Mouse (Mus musculus): ENCODE data around the gene Mms19. TPM values are rescaled to one million over a fixed set of nuclear protein-coding genes. Genes with fewer than 3 reads are reported as not detected.

Gene Mms19
- polyA plus RNA-seq, 1 experiment from 2014 or later, result 37.1 TPM

DNA sequence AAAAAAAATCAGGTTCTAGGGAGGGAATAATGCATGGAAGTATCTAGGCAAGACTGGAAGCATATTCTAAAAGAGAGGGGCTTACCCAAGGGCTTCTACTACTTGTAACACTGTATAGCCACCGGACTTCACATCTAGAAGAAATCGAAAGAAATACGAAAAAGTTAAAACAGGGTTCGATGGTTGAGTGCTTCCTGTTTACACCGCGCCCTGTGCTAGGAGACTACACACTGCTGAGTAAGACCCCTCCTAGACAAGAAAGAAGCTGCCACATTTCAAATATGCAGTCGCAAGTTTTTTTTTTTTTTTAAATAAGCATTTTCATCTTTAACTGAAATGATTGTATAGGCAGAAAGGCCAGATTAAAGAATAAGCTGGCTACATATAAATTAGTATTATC lies 11.3 kb downstream of the Mms19 start:
- H3K27me3 ChIP-seq, result no peaks in the 10 kb centered on the region
- H3K9me3 ChIP-seq, result no peaks in the 10 kb centered on the region
- H3K4me1 ChIP-seq (replicated peaks), result peaks cover 17% of the 10 kb centered on the region
- ATAC-seq (ENCODE audit: low read depth), result no peak
- H3K36me3 ChIP-seq, result peaks cover 46% of the 10 kb centered on the region
- H3K4me3 ChIP-seq, result no peak overlapping the region
- no peak overlapping the region for H3K9ac ChIP-seq
- H3K4me2 ChIP-seq, result no peak overlapping the region
- no peak overlapping the region for H3K27ac ChIP-seq (replicated peaks)
- 92% methylated on average over 7 of the region's 7 CpGs for WGBS

DNA sequence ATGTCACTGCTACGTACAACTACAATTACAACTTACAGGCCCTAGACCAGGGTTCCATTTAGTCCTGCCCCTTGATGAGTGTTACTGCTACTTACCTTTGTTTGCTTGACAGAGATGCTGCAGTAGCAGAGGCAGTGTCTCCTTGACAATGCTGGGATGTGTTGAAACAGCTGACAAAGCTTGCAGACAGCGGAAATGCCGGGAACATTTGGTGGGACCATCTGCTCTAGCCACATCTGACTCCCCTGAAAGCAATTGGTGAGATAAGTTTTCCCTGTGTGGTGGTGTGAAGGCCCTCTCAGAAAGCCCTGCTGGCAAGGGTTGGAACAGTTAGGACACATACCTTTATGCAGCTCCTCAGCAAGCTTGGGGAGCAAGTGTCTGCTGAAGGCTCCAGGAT lies 27.4 kb downstream of the Mms19 start:
- 93% methylated on average over 3 of the region's 3 CpGs for WGBS
- no peaks in the 10 kb centered on the region for H3K4me1 ChIP-seq (replicated peaks)
- peaks cover 99% of the 10 kb centered on the region for H3K36me3 ChIP-seq
- H3K4me2 ChIP-seq, result no peak overlapping the region
- H3K4me3 ChIP-seq, result no peak overlapping the region
- no peak overlapping the region for H3K27ac ChIP-seq (replicated peaks)
- no peak overlapping the region for H3K9ac ChIP-seq
- H3K27me3 ChIP-seq, result no peaks in the 10 kb centered on the region
- no peak for ATAC-seq (ENCODE audit: low read depth)
- H3K9me3 ChIP-seq, result no peaks in the 10 kb centered on the region

GRCm38 (mm10) chr19:41952287-41952686 lies 28.7 kb downstream of the Mms19 start:
- H3K4me3 ChIP-seq, result no peak overlapping the region
- H3K27me3 ChIP-seq, result no peaks in the 10 kb centered on the region
- H3K4me2 ChIP-seq, result no peak overlapping the region
- WGBS, result 80% methylated on average over 4 of the region's 4 CpGs
- H3K27ac ChIP-seq (replicated peaks), result no peak overlapping the region
- H3K4me1 ChIP-seq (replicated peaks), result no peaks in the 10 kb centered on the region
- peaks cover 100% of the 10 kb centered on the region for H3K36me3 ChIP-seq
- no peak for ATAC-seq (ENCODE audit: low read depth)
- H3K9me3 ChIP-seq, result no peaks in the 10 kb centered on the region
- H3K9ac ChIP-seq, result no peak overlapping the region

- Histone ChIP-seq H3K4me1 (replicated peaks) (no peaks in the 10 kb centered on the region), H3K27me3 (no peaks in the 10 kb centered on the region), H3K36me3 (peaks cover 98% of the 10 kb centered on the region), H3K4me3 (no peak overlapping the region), H3K4me2 (no peak overlapping the region), H3K9ac (no peak overlapping the region), H3K27ac (replicated peaks) (no peak overlapping the region), H3K9me3 (no peaks in the 10 kb centered on the region)
- WGBS, result 93% methylated on average over 7 of the region's 7 CpGs
- ATAC-seq (ENCODE audit: low read depth), result no peak
Observed at GRCm38 (mm10) chr19:41943841-41944240, 37.1 kb downstream of the Mms19 start.

GRCm38 (mm10) chr19:41938539-41938938 lies 42.4 kb downstream of the Mms19 start:
- no peak for ATAC-seq (ENCODE audit: low read depth)
- 97% methylated on average over 5 of the region's 5 CpGs for WGBS
- no peak overlapping the region for H3K4me3 ChIP-seq

GRCm38 (mm10) chr19:41935921-41936320 lies 45.0 kb downstream of the Mms19 start:
- peaks cover 38% of the 10 kb centered on the region for H3K36me3 ChIP-seq
- H3K9ac ChIP-seq, result no peak overlapping the region
- H3K9me3 ChIP-seq, result no peaks in the 10 kb centered on the region
- peaks cover 25% of the 10 kb centered on the region for H3K4me1 ChIP-seq (replicated peaks)
- no peak overlapping the region for H3K4me3 ChIP-seq
- no peak overlapping the region for H3K4me2 ChIP-seq
- H3K27me3 ChIP-seq, result no peaks in the 10 kb centered on the region
- 97% methylated on average over 1 of the region's 1 CpGs for WGBS
- no peak for ATAC-seq (ENCODE audit: low read depth)
- H3K27ac ChIP-seq (replicated peaks), result no peak overlapping the region

More at GRCm38 (mm10) chr19:41938539-41938938, 42.4 kb downstream of the Mms19 start:
- Histone ChIP-seq H3K9me3 (no peaks in the 10 kb centered on the region), H3K4me1 (replicated peaks) (peaks cover 15% of the 10 kb centered on the region), H3K4me2 (no peak overlapping the region), H3K27ac (replicated peaks) (no peak overlapping the region), H3K27me3 (no peaks in the 10 kb centered on the region), H3K9ac (no peak overlapping the region), H3K36me3 (peaks cover 60% of the 10 kb centered on the region)

GRCm38 (mm10) chr19:41934124-41934523 lies 46.8 kb downstream of the Mms19 start:
- Histone ChIP-seq H3K4me1 (replicated peaks) (peaks cover 25% of the 10 kb centered on the region), H3K4me3 (peak overlapping the region; percentile 96), H3K36me3 (peaks cover 34% of the 10 kb centered on the region), H3K9ac (peak overlapping the region; percentile 89), H3K4me2 (peak overlapping the region; percentile 89), H3K9me3 (no peaks in the 10 kb centered on the region), H3K27ac (replicated peaks) (no peak overlapping the region), H3K27me3 (no peaks in the 10 kb centered on the region)
- no peak for ATAC-seq (ENCODE audit: low read depth)
- WGBS, result 10% methylated on average over 6 of the region's 6 CpGs

DNA sequence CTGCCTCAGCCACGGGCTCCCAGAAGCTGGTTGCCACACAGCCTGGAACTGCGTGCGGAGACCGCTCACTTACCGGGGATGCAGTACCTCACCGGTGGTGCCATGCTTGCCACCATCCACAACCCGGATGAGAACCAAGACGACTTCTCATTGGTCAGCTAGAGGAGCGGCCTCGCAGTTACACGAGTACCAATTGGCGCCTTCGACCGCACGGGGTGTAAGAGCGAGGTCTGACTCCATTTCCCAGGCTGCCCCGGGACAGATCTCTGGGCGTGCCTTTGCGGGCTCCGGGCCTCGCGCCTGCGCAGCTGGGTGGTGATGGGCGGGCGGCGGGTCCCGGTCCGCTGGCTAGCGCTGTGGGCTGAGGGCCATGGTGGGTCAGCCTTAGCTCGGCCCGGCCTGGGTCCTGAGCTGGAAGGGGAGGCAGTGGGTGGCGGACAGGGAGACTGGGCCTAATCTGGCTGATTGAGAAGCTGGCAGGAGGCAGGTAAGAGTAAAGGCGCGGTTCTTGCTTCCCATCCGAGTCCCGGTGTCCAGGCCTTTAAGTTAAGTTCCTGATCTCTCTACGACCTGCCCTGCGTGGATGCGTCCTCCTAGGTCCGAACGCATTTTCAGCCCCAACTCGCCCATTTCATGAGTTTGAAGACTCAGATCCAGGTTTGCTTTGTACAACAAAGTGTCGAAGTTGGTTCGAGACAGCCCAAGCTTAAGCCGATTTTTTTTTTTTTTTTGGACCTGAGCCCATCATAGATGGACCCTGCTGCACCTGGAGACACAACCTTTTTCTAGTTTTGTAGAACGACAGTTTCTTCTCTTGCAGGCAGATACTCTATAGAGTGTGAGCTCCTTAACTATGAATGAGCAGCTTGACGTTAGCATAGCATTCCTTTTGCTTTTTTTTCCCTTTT lies 47.5 kb downstream of the Mms19 start, which contains the start of the genes Exosc1 and Zdhhc16:
Exosc1 (minus strand) TSS at position 245 of the 908 bp plus-strand sequence.
Zdhhc16 (plus strand) TSS at position 302 of the 908 bp plus-strand sequence.
- H3K4me1 ChIP-seq (replicated peaks), result peaks cover 25% of the 10 kb centered on the region
- H3K27me3 ChIP-seq, result no peaks in the 10 kb centered on the region
- peak; percentile 100 for ATAC-seq (ENCODE audit: low read depth)
- H3K9ac ChIP-seq, result peak within 1 kb of the TSS; percentile 89
- H3K36me3 ChIP-seq, result peaks cover 33% of the 10 kb centered on the region
- peak within 1 kb of the TSS; percentile 94 for H3K4me2 ChIP-seq
- WGBS, result 1% methylated on average over 47 of the region's 47 CpGs
- peak within 1 kb of the TSS; percentile 74 for H3K27ac ChIP-seq (replicated peaks)
- no peaks in the 10 kb centered on the region for H3K9me3 ChIP-seq
- H3K4me3 ChIP-seq, result peak within 1 kb of the TSS; percentile 96

DNA sequence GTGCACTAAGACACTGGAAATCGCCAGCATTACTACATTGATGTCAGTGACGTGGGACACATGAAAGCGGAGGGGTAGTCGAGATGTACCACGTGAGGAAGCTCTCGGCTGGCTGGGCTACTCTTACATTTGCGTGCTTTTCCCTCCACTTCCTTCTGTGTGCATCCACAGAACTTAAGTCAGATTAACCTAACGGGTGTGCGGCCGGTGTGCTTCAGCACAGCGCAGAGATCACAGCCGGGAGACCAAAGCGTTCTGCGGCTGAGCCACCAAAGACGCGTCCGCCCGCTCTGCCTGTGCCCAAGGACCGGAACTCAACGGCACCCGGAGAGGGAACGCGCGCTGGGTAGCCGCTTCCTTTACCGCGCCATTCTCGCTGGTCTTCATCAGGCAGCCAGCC lies 48.3 kb downstream of the Mms19 start:
- Histone ChIP-seq H3K27me3 (no peaks in the 10 kb centered on the region), H3K27ac (replicated peaks) (peak overlapping the region; percentile 74), H3K36me3 (peaks cover 33% of the 10 kb centered on the region), H3K4me2 (peak overlapping the region; percentile 94), H3K4me1 (replicated peaks) (peaks cover 25% of the 10 kb centered on the region), H3K9ac (peak overlapping the region; percentile 85), H3K9me3 (no peaks in the 10 kb centered on the region), H3K4me3 (peak overlapping the region; percentile 96)
- ATAC-seq (ENCODE audit: low read depth), result peak; percentile 28; the same call in 1 of the 2 replicates
- under 1% methylated on average over 28 of the region's 28 CpGs for WGBS

- ATAC-seq (ENCODE audit: low read depth), result no peak
- Histone ChIP-seq H3K27me3 (no peaks in the 10 kb centered on the region), H3K36me3 (peaks cover 79% of the 10 kb centered on the region), H3K9ac (no peak overlapping the region), H3K9me3 (no peaks in the 10 kb centered on the region), H3K4me3 (no peak overlapping the region), H3K27ac (replicated peaks) (no peak overlapping the region), H3K4me2 (no peak overlapping the region), H3K4me1 (replicated peaks) (no peaks in the 10 kb centered on the region)
- 85% methylated on average over 5 of the region's 5 CpGs for WGBS
Observed at GRCm38 (mm10) chr19:41920412-41921067, 60.4 kb downstream of the Mms19 start.

GRCm38 (mm10) chr19:41919471-41919870 lies 61.5 kb downstream of the Mms19 start:
- Histone ChIP-seq H3K4me3 (no peak overlapping the region), H3K4me2 (no peak overlapping the region), H3K4me1 (replicated peaks) (peaks cover 6% of the 10 kb centered on the region), H3K36me3 (peaks cover 81% of the 10 kb centered on the region), H3K9me3 (no peaks in the 10 kb centered on the region), H3K9ac (no peak overlapping the region), H3K27ac (replicated peaks) (no peak overlapping the region), H3K27me3 (no peaks in the 10 kb centered on the region)
- no peak for ATAC-seq (ENCODE audit: low read depth)
- WGBS, result 81% methylated on average over 4 of the region's 4 CpGs

GRCm38 (mm10) chr19:41916853-41917252 lies 64.1 kb downstream of the Mms19 start:
- H3K9ac ChIP-seq, result no peak overlapping the region
- ATAC-seq (ENCODE audit: low read depth), result no peak
- no peaks in the 10 kb centered on the region for H3K27me3 ChIP-seq
- H3K4me1 ChIP-seq (replicated peaks), result peaks cover 25% of the 10 kb centered on the region
- no peak overlapping the region for H3K27ac ChIP-seq (replicated peaks)
- WGBS, result 93% methylated on average over 4 of the region's 4 CpGs
- no peaks in the 10 kb centered on the region for H3K9me3 ChIP-seq
- H3K36me3 ChIP-seq, result peaks cover 59% of the 10 kb centered on the region
- H3K4me2 ChIP-seq, result no peak overlapping the region
- no peak overlapping the region for H3K4me3 ChIP-seq

Data from neural tube, embryonic 13.5 days (tissue).